Mouse (Mus musculus): ENCODE data around the gene Tmtc4.

DNA sequence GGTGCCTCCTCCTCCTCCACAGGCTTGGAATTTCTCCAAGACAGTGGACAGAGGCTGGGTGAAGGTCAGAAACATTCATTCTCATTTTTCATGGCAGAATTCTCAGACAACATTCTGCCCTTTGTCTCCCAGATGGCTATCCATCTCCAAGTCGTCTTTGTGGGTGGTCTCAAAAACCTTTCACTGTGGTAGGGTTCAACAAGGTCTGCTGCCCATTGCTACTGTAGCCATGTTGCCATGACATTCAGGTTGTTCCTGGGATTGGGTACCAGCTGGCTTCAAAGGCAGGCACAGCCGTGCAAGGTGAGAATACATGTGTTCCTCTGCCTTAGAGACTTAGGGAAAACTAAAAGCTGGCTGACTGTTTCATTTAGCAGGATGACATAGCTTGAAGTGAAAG, 44.0 kb upstream of the Tmtc4 start:
- TF ChIP-seq MAX (IDR thresholded peaks at IDR 0.05; ENCODE audit: low read length) (no peak), CTCF (conservative IDR thresholded peaks at IDR 0.05 in 1 of 2, IDR thresholded peaks at IDR 0.05 in 1 of 2; ENCODE audit: low read depth in 2 of 2, low read length in 2 of 2) (no peak), EP300 (IDR thresholded peaks at IDR 0.05; ENCODE audit: low read length) (no peak), HCFC1 (IDR thresholded peaks at IDR 0.05; ENCODE audit: low read depth, low read length) (no peak), GABPA (IDR thresholded peaks at IDR 0.05; ENCODE audit: insufficient replicate concordance, low read depth, low read length) (no peak)

Measured in CH12.LX (cell line).